Mouse (Mus musculus) thymus, adult 2 months (tissue): Measurements from ENCODE around the gene Tbx19.

ENCODE experiments used
- CTCF ChIP-seq: fragments of 200-500 bp; IDR thresholded peaks from 2 replicates; pipeline ENCODE4 v1.5.1; 2012; ENCODE audit warnings: mild to moderate bottlenecking, control low read depth, low read length, moderate library complexity, borderline replicate concordance; ENCODE audit not compliant: control insufficient read depth, poor library complexity, insufficient read depth; ENCODE audit errors: extremely low read depth
- POLR2A ChIP-seq: fragments of 200-500 bp; IDR thresholded peaks from 2 replicates; pipeline ENCODE4 v1.6.1; 2012; ENCODE audit warnings: mild to moderate bottlenecking, low read length, control low read depth, moderate library complexity; ENCODE audit not compliant: control insufficient read depth, poor library complexity, insufficient read depth; ENCODE audit errors: extremely low read depth

- TF ChIP-seq POLR2A (no peak), CTCF (no peak)
These were observed 55.8 kb downstream of the Tbx19 start for GRCm38 (mm10) chr1:165104707-165105259.
